Comparison of ENCODE assay signal across 19 mouse cellular contexts in genomic region chr3:88542486-88542885, GRCm38 (mm10). TPM values are rescaled to one million over a fixed set of nuclear protein-coding genes. Genes with fewer than 3 reads are reported as not detected.
A peak's percentile ranks its signal among the peaks of the same experiment; 100 is the strongest.
DNase-seq lines count a peak whose midpoint lies in the region; ATAC-seq lines count a peak whose summit lies in the region.
"Had no signal": no experiment of that assay in that cellular context is flagged by ENCODE, and none has a peak within 500 bp of the region (broad histone marks: within the 10 kb centered on the region; RNA-seq: fewer than 3 reads in every experiment).

No protein-coding gene starts in this region.

- ATAC-seq in forebrain, embryonic 12.5 days (ENCODE audit: low FRiP score) = no peak
- ATAC-seq in midbrain, embryonic 14.5 days (ENCODE audit: low FRiP score, low TSS enrichment) = no peak
- ATAC-seq in midbrain, embryonic 16.5 days = no peak
- no peak for ATAC-seq in embryonic facial prominence, embryonic 14.5 days (ENCODE audit: low read depth)
- ATAC-seq in neural tube, embryonic 15.5 days (ENCODE audit: low FRiP score) = peak; percentile 15; the same call in 1 of the 2 replicates
- ATAC-seq: activated CD4-positive, CD25-positive, alpha-beta regulatory T cell, adult 4 months; intestine, postnatal 0 days; Patski had no signal

- no peak overlapping the region for H3K4me3 ChIP-seq in forebrain, embryonic 12.5 days (replicated peaks)
- no peak overlapping the region for H3K4me3 ChIP-seq in forebrain, embryonic 10.5 days
- H3K4me3 ChIP-seq in midbrain, embryonic 14.5 days (replicated peaks; ENCODE audit: low read depth, low read length) = no peak overlapping the region
- H3K4me3 ChIP-seq in midbrain, embryonic 16.5 days (ENCODE audit: low read depth, low read length) = no peak overlapping the region
- H3K4me3 ChIP-seq in embryonic facial prominence, embryonic 14.5 days (ENCODE audit: low read depth, low read length) = no peak overlapping the region
- no peak overlapping the region for H3K4me3 ChIP-seq in neural tube, embryonic 15.5 days (replicated peaks)
- H3K4me3 ChIP-seq: heart, embryonic 13.5 days; left cerebral cortex, adult 2 months had no signal

- intact Hi-C loops in heart, postnatal 10 days (cut with DNase I) = no loop called here

- no peaks in the 10 kb centered on the region for H3K27me3 ChIP-seq in forebrain, embryonic 12.5 days
- no peaks in the 10 kb centered on the region for H3K27me3 ChIP-seq in forebrain, embryonic 10.5 days (ENCODE audit: poor library complexity, severe bottlenecking)
- no peaks in the 10 kb centered on the region for H3K27me3 ChIP-seq in midbrain, embryonic 14.5 days (ENCODE audit: control insufficient read depth, insufficient read depth, low read length)
- H3K27me3 ChIP-seq in midbrain, embryonic 16.5 days (ENCODE audit: control insufficient read depth, insufficient read depth, low read depth, low read length) = no peaks in the 10 kb centered on the region
- no peaks in the 10 kb centered on the region for H3K27me3 ChIP-seq in embryonic facial prominence, embryonic 14.5 days (replicated peaks; ENCODE audit: control insufficient read depth, insufficient read depth, low read length)
- H3K27me3 ChIP-seq in neural tube, embryonic 15.5 days (replicated peaks) = no peaks in the 10 kb centered on the region
- H3K27me3 ChIP-seq: heart, embryonic 13.5 days; Patski had no signal

- peak overlapping the region; percentile 78 for H3K27ac ChIP-seq in forebrain, embryonic 12.5 days
- H3K27ac ChIP-seq in forebrain, embryonic 10.5 days = no peak overlapping the region
- peak overlapping the region; percentile 45; the same call in 1 of the 2 replicates for H3K27ac ChIP-seq in midbrain, embryonic 14.5 days (replicated peaks; ENCODE audit: low read depth, low read length)
- H3K27ac ChIP-seq in midbrain, embryonic 16.5 days (ENCODE audit: low read length) = no peak overlapping the region
- peak overlapping the region; percentile 44; the same call in 1 of the 2 replicates for H3K27ac ChIP-seq in embryonic facial prominence, embryonic 14.5 days (replicated peaks; ENCODE audit: low read depth, low read length)
- H3K27ac ChIP-seq in neural tube, embryonic 15.5 days (replicated peaks) = no peak overlapping the region
- H3K27ac ChIP-seq: heart, embryonic 13.5 days; kidney, postnatal 0 days; left cerebral cortex, adult 2 months had no signal

- WGBS in forebrain, embryonic 12.5 days = 78% methylated on average over 4 of the region's 4 CpGs
- WGBS in forebrain, embryonic 10.5 days = 73% methylated on average over 4 of the region's 4 CpGs
- WGBS in midbrain, embryonic 14.5 days = 90% methylated on average over 4 of the region's 4 CpGs
- 82% methylated on average over 4 of the region's 4 CpGs for WGBS in midbrain, embryonic 16.5 days
- WGBS in embryonic facial prominence, embryonic 14.5 days = 49% methylated on average over 4 of the region's 4 CpGs
- WGBS in neural tube, embryonic 15.5 days = 75% methylated on average over 4 of the region's 4 CpGs

- no peak for DNase-seq in forebrain, embryonic 10.5 days (ENCODE audit: extremely low spot score, low spot score)
- DNase-seq in midbrain, embryonic 14.5 days = no peak
- no peak for DNase-seq in embryonic facial prominence, embryonic 14.5 days (ENCODE audit: low spot score)
- DNase-seq in heart, postnatal 10 days = no peak
- DNase-seq: heart, postnatal 4 days; retina, postnatal 1 day; right cerebral cortex, postnatal 4 days had no signal

- peaks cover 34% of the 10 kb centered on the region for H3K36me3 ChIP-seq in forebrain, embryonic 12.5 days (replicated peaks)
- peaks cover 40% of the 10 kb centered on the region for H3K36me3 ChIP-seq in forebrain, embryonic 10.5 days (replicated peaks)
- H3K36me3 ChIP-seq in midbrain, embryonic 14.5 days (ENCODE audit: control insufficient read depth, insufficient read depth, low read length) = peaks cover 38% of the 10 kb centered on the region
- H3K36me3 ChIP-seq in midbrain, embryonic 16.5 days (ENCODE audit: control insufficient read depth, insufficient read depth, low read length) = peaks cover 14% of the 10 kb centered on the region
- H3K36me3 ChIP-seq in embryonic facial prominence, embryonic 14.5 days (ENCODE audit: control insufficient read depth, insufficient read depth, low read length) = peaks cover 39% of the 10 kb centered on the region
- peaks cover 26% of the 10 kb centered on the region for H3K36me3 ChIP-seq in neural tube, embryonic 15.5 days

- H3K9ac ChIP-seq in forebrain, embryonic 12.5 days = no peak overlapping the region
- H3K9ac ChIP-seq in midbrain, embryonic 14.5 days (replicated peaks; ENCODE audit: low read length) = no peak overlapping the region
- no peak overlapping the region for H3K9ac ChIP-seq in midbrain, embryonic 16.5 days (ENCODE audit: low read depth, low read length)
- no peak overlapping the region for H3K9ac ChIP-seq in embryonic facial prominence, embryonic 14.5 days (ENCODE audit: low read depth, low read length)
- H3K9ac ChIP-seq in neural tube, embryonic 15.5 days (replicated peaks) = no peak overlapping the region
- H3K9ac ChIP-seq: heart, embryonic 13.5 days had no signal

- no peak overlapping the region for H3K4me2 ChIP-seq in forebrain, embryonic 12.5 days
- no peak overlapping the region for H3K4me2 ChIP-seq in midbrain, embryonic 14.5 days (ENCODE audit: low read length)
- H3K4me2 ChIP-seq in midbrain, embryonic 16.5 days (ENCODE audit: low read length) = no peak overlapping the region
- no peak overlapping the region for H3K4me2 ChIP-seq in embryonic facial prominence, embryonic 14.5 days (ENCODE audit: low read depth, low read length)
- no peak overlapping the region for H3K4me2 ChIP-seq in neural tube, embryonic 15.5 days
- H3K4me2 ChIP-seq: heart, embryonic 13.5 days had no signal

- H3K4me1 ChIP-seq in forebrain, embryonic 12.5 days = peaks cover 52% of the 10 kb centered on the region
- H3K4me1 ChIP-seq in forebrain, embryonic 10.5 days = peaks cover 71% of the 10 kb centered on the region
- H3K4me1 ChIP-seq in midbrain, embryonic 14.5 days (ENCODE audit: control insufficient read depth, insufficient read depth, low read length) = peaks cover 37% of the 10 kb centered on the region
- peaks cover 28% of the 10 kb centered on the region for H3K4me1 ChIP-seq in midbrain, embryonic 16.5 days (ENCODE audit: control insufficient read depth, insufficient read depth, low read length)
- H3K4me1 ChIP-seq in embryonic facial prominence, embryonic 14.5 days (ENCODE audit: control insufficient read depth, insufficient read depth, low read length) = peaks cover 12% of the 10 kb centered on the region
- H3K4me1 ChIP-seq in neural tube, embryonic 15.5 days = peaks cover 40% of the 10 kb centered on the region

- H3K9me3 ChIP-seq in forebrain, embryonic 12.5 days = no peaks in the 10 kb centered on the region
- H3K9me3 ChIP-seq in forebrain, embryonic 10.5 days = no peaks in the 10 kb centered on the region
- H3K9me3 ChIP-seq in midbrain, embryonic 14.5 days (ENCODE audit: control insufficient read depth, low read length) = no peaks in the 10 kb centered on the region
- H3K9me3 ChIP-seq in midbrain, embryonic 16.5 days (replicated peaks; ENCODE audit: control insufficient read depth, low read length, poor library complexity, severe bottlenecking) = no peaks in the 10 kb centered on the region
- H3K9me3 ChIP-seq in embryonic facial prominence, embryonic 14.5 days (ENCODE audit: control insufficient read depth, low read length) = no peaks in the 10 kb centered on the region
- no peaks in the 10 kb centered on the region for H3K9me3 ChIP-seq in neural tube, embryonic 15.5 days (replicated peaks)
- H3K9me3 ChIP-seq: heart, embryonic 13.5 days had no signal

RNA-seq across cellular contexts. Expression of gene Rab25, which starts 5.6 kb away (rescaled TPM):
- 0.82 and 1.2 TPM in 2 replicates for polyA plus RNA-seq in forebrain, embryonic 12.5 days (2016; fragmentation: Nextera tagmentation; extraction: Ambion mirVana)
- polyA plus RNA-seq in forebrain, embryonic 10.5 days (2016; fragmentation: Nextera tagmentation; extraction: Ambion mirVana) = 2.8 and 4.0 TPM in 2 replicates
- polyA plus RNA-seq in midbrain, embryonic 14.5 days (2014; fragmentation: Nextera tagmentation; extraction: Ambion mirVana) = not detected in 2 replicates
- 0.69 TPM in 1 of 2 replicates, not detected in the other for polyA plus RNA-seq in midbrain, embryonic 16.5 days (2015; fragmentation: Nextera tagmentation; extraction: Ambion mirVana)
- polyA plus RNA-seq in embryonic facial prominence, embryonic 14.5 days (2014; fragmentation: Nextera tagmentation; extraction: Ambion mirVana) = 33.8 and 38.0 TPM in 2 replicates
- 0.29 and 4.1 TPM in 2 replicates for polyA plus RNA-seq in neural tube, embryonic 15.5 days (2015; fragmentation: Nextera tagmentation; extraction: Ambion mirVana)
- not detected for total RNA-seq in heart, postnatal 10 days (2021)
- total RNA-seq: adrenal gland, postnatal 14 days; gastrocnemius, adult 18-20 months; heart, postnatal 4 days; layer of hippocampus, adult 18-20 months; left cerebral cortex, adult 2 months had no signal
- polyA plus RNA-seq: activated CD4-positive, CD25-positive, alpha-beta regulatory T cell, adult 4 months had no signal

RNA-seq across cellular contexts. Expression of gene Mex3a, which starts 10.3 kb away (rescaled TPM):
- polyA plus RNA-seq in forebrain, embryonic 12.5 days (2016; fragmentation: Nextera tagmentation; extraction: Ambion mirVana) = 51.0 and 53.2 TPM in 2 replicates
- 27.4 and 28.6 TPM in 2 replicates for polyA plus RNA-seq in forebrain, embryonic 10.5 days (2016; fragmentation: Nextera tagmentation; extraction: Ambion mirVana)
- polyA plus RNA-seq in midbrain, embryonic 14.5 days (2014; fragmentation: Nextera tagmentation; extraction: Ambion mirVana) = 50.8 and 51.8 TPM in 2 replicates
- 28.6 and 33.0 TPM in 2 replicates for polyA plus RNA-seq in midbrain, embryonic 16.5 days (2015; fragmentation: Nextera tagmentation; extraction: Ambion mirVana)
- 21.5 and 24.7 TPM in 2 replicates for polyA plus RNA-seq in embryonic facial prominence, embryonic 14.5 days (2014; fragmentation: Nextera tagmentation; extraction: Ambion mirVana)
- polyA plus RNA-seq in neural tube, embryonic 15.5 days (2015; fragmentation: Nextera tagmentation; extraction: Ambion mirVana) = 18.6 and 19.2 TPM in 2 replicates
- 1 to 10 TPM; 3.4 to 6.3 TPM for total RNA-seq in heart, postnatal 10 days (2021)

RNA-seq across cellular contexts. Expression of gene Lamtor2, which starts 10.4 kb away (rescaled TPM):
- polyA plus RNA-seq in forebrain, embryonic 12.5 days (2016; fragmentation: Nextera tagmentation; extraction: Ambion mirVana) = 137 and 138 TPM in 2 replicates
- polyA plus RNA-seq in forebrain, embryonic 10.5 days (2016; fragmentation: Nextera tagmentation; extraction: Ambion mirVana) = 172 and 174 TPM in 2 replicates
- polyA plus RNA-seq in midbrain, embryonic 14.5 days (2014; fragmentation: Nextera tagmentation; extraction: Ambion mirVana) = 93.4 and 154 TPM in 2 replicates
- 181 and 193 TPM in 2 replicates for polyA plus RNA-seq in midbrain, embryonic 16.5 days (2015; fragmentation: Nextera tagmentation; extraction: Ambion mirVana)
- 97.9 and 107 TPM in 2 replicates for polyA plus RNA-seq in embryonic facial prominence, embryonic 14.5 days (2014; fragmentation: Nextera tagmentation; extraction: Ambion mirVana)
- polyA plus RNA-seq in neural tube, embryonic 15.5 days (2015; fragmentation: Nextera tagmentation; extraction: Ambion mirVana) = 189 and 193 TPM in 2 replicates
- 10 to 100 TPM; 87.3 to 94.0 TPM for total RNA-seq in heart, postnatal 10 days (2021)

RNA-seq across cellular contexts. Expression of gene Ubqln4, which starts 11.1 kb away (rescaled TPM):
- 64.1 and 64.4 TPM in 2 replicates for polyA plus RNA-seq in forebrain, embryonic 12.5 days (2016; fragmentation: Nextera tagmentation; extraction: Ambion mirVana)
- 73.4 and 77.4 TPM in 2 replicates for polyA plus RNA-seq in forebrain, embryonic 10.5 days (2016; fragmentation: Nextera tagmentation; extraction: Ambion mirVana)
- 42.4 and 47.8 TPM in 2 replicates for polyA plus RNA-seq in midbrain, embryonic 14.5 days (2014; fragmentation: Nextera tagmentation; extraction: Ambion mirVana)
- polyA plus RNA-seq in midbrain, embryonic 16.5 days (2015; fragmentation: Nextera tagmentation; extraction: Ambion mirVana) = 39.8 and 41.3 TPM in 2 replicates
- 46.3 and 50.0 TPM in 2 replicates for polyA plus RNA-seq in embryonic facial prominence, embryonic 14.5 days (2014; fragmentation: Nextera tagmentation; extraction: Ambion mirVana)
- polyA plus RNA-seq in neural tube, embryonic 15.5 days (2015; fragmentation: Nextera tagmentation; extraction: Ambion mirVana) = 39.2 and 40.1 TPM in 2 replicates
- total RNA-seq in heart, postnatal 10 days (2021) = 10 to 100 TPM; 56.5 to 57.2 TPM

RNA-seq across cellular contexts. Expression of gene Lmna, which starts 32.7 kb away (rescaled TPM):
- polyA plus RNA-seq in forebrain, embryonic 12.5 days (2016; fragmentation: Nextera tagmentation; extraction: Ambion mirVana) = 23.2 and 25.8 TPM in 2 replicates
- polyA plus RNA-seq in forebrain, embryonic 10.5 days (2016; fragmentation: Nextera tagmentation; extraction: Ambion mirVana) = 11.6 and 11.8 TPM in 2 replicates
- polyA plus RNA-seq in midbrain, embryonic 14.5 days (2014; fragmentation: Nextera tagmentation; extraction: Ambion mirVana) = 31.0 and 34.3 TPM in 2 replicates
- 51.0 and 59.7 TPM in 2 replicates for polyA plus RNA-seq in midbrain, embryonic 16.5 days (2015; fragmentation: Nextera tagmentation; extraction: Ambion mirVana)
- polyA plus RNA-seq in embryonic facial prominence, embryonic 14.5 days (2014; fragmentation: Nextera tagmentation; extraction: Ambion mirVana) = 426 and 482 TPM in 2 replicates
- polyA plus RNA-seq in neural tube, embryonic 15.5 days (2015; fragmentation: Nextera tagmentation; extraction: Ambion mirVana) = 70.3 and 78.7 TPM in 2 replicates
- 100 to 1,000 TPM; 164 to 173 TPM for total RNA-seq in heart, postnatal 10 days (2021)

Comparison
In these comparisons a context has a peak if more than half of its experiments do, and no peak if none do; other contexts are left out.
1. H3K27ac ChIP-seq: peak in forebrain, embryonic 12.5 days (single experiment), midbrain, embryonic 14.5 days (single experiment) and embryonic facial prominence, embryonic 14.5 days (single experiment); none in forebrain, embryonic 10.5 days (single experiment), midbrain, embryonic 16.5 days (single experiment) and neural tube, embryonic 15.5 days (single experiment).